Mouse (Mus musculus) limb, embryonic 10.5 days (tissue): ENCODE measurements at regions not wholly inside any gene's neighbourhood (a gene's known extent, or its start where the extent isn't known, plus 50 kb on each side); places are given as distances from the start of the nearest gene placed in this dataset.

Experiments used
- DNase-seq: peaks from one replicate; pipeline ENCODE4 v3.0.0-alpha.2; 2017; ENCODE audit warnings: low spot score
- H3K27ac ChIP-seq: fragments of 300-500 bp; sonication (generic); 2 replicates; pipeline ENCODE4 v1.5.1; 2016; ENCODE audit warnings: mild to moderate bottlenecking
- H3K27me3 ChIP-seq: fragments of 300-500 bp; sonication (generic); 2 replicates; pipeline ENCODE4 v1.6.1; 2016; ENCODE audit warnings: low read depth, mild to moderate bottlenecking; ENCODE audit not compliant: poor library complexity, severe bottlenecking
- H3K36me3 ChIP-seq: fragments of 300-500 bp; sonication (generic); 2 replicates; pipeline ENCODE4 v1.6.1; 2016; ENCODE audit warnings: mild to moderate bottlenecking, moderate library complexity
- H3K4me1 ChIP-seq: fragments of 300-500 bp; sonication (generic); 2 replicates; pipeline ENCODE4 v1.6.1; 2016
- H3K4me3 ChIP-seq: fragments of 300-500 bp; sonication (generic); 2 replicates; pipeline ENCODE4 v1.5.1; 2016; ENCODE audit warnings: mild to moderate bottlenecking, moderate library complexity
- H3K9me3 ChIP-seq: fragments of 300-500 bp; sonication (generic); replicated peaks from 2 replicates; pipeline ENCODE4 v1.6.1; 2016; ENCODE audit warnings: mild to moderate bottlenecking
- WGBS: fragments of 180-500 bp; shearing (Covaris S2); methylation state at CpG from one replicate; pipeline ENCODE4 v1.1.7; 2016; 5-methylcytosine and 5-hydroxymethylcytosine counted together

GRCm38 (mm10) chr11:44172478-44172877 is 227.4 kb upstream of the Il12b start:
- H3K4me3 ChIP-seq = no peak overlapping the region
- H3K9me3 ChIP-seq = no peaks in the 10 kb centered on the region
- H3K36me3 ChIP-seq = no peaks in the 10 kb centered on the region
- no peaks in the 10 kb centered on the region for H3K4me1 ChIP-seq
- whole genome bisulfite sequencing = 90% methylated on average over 4 of the region's 4 CpGs
- no peak for DNase-seq
- H3K27me3 ChIP-seq = no peaks in the 10 kb centered on the region
- H3K27ac ChIP-seq = no peak overlapping the region

GRCm38 (mm10) chr11:44173196-44173595 is 226.7 kb upstream of the Il12b start:
- H3K36me3 ChIP-seq = no peaks in the 10 kb centered on the region
- 100% methylated on average over 1 of the region's 1 CpGs for WGBS
- H3K27ac ChIP-seq = no peak overlapping the region
- no peaks in the 10 kb centered on the region for H3K4me1 ChIP-seq
- no peaks in the 10 kb centered on the region for H3K27me3 ChIP-seq
- no peak overlapping the region for H3K4me3 ChIP-seq
- no peak for DNase-seq
- H3K9me3 ChIP-seq = no peaks in the 10 kb centered on the region

- Histone ChIP-seq H3K27ac (no peak overlapping the region), H3K4me1 (no peaks in the 10 kb centered on the region), H3K9me3 (no peaks in the 10 kb centered on the region), H3K27me3 (no peaks in the 10 kb centered on the region), H3K4me3 (no peak overlapping the region), H3K36me3 (no peaks in the 10 kb centered on the region)
- WGBS = 86% methylated on average over 2 of the region's 2 CpGs
- no peak for DNase-seq
These were observed 225.3 kb upstream of the Il12b start for GRCm38 (mm10) chr11:44174548-44174947.

GRCm38 (mm10) chr11:44179711-44180110 is 220.2 kb upstream of the Il12b start:
- Histone ChIP-seq H3K36me3 (no peaks in the 10 kb centered on the region), H3K4me1 (no peaks in the 10 kb centered on the region), H3K27ac (no peak overlapping the region), H3K27me3 (no peaks in the 10 kb centered on the region), H3K4me3 (no peak overlapping the region), H3K9me3 (no peaks in the 10 kb centered on the region)
- no peak for DNase-seq
- WGBS = 79% methylated on average over 3 of the region's 3 CpGs

- DNase-seq = no peak
- H3K4me3 ChIP-seq = no peak overlapping the region
- H3K36me3 ChIP-seq = no peaks in the 10 kb centered on the region
- 85% methylated on average over 3 of the region's 3 CpGs for WGBS
- no peaks in the 10 kb centered on the region for H3K9me3 ChIP-seq
- H3K27ac ChIP-seq = no peak overlapping the region
- no peaks in the 10 kb centered on the region for H3K27me3 ChIP-seq
- no peaks in the 10 kb centered on the region for H3K4me1 ChIP-seq
These were observed 216.0 kb upstream of the Il12b start for GRCm38 (mm10) chr11:44183823-44184222.

GRCm38 (mm10) chr11:44185218-44185890 is 214.5 kb upstream of the Il12b start:
- no peaks in the 10 kb centered on the region for H3K27me3 ChIP-seq
- WGBS = 86% methylated on average over 9 of the region's 9 CpGs
- H3K27ac ChIP-seq = no peak overlapping the region
- H3K4me1 ChIP-seq = no peaks in the 10 kb centered on the region
- H3K9me3 ChIP-seq = no peaks in the 10 kb centered on the region
- H3K36me3 ChIP-seq = no peaks in the 10 kb centered on the region
- DNase-seq = no peak
- no peak overlapping the region for H3K4me3 ChIP-seq

- no peak overlapping the region for H3K27ac ChIP-seq
- WGBS = 78% methylated on average over 2 of the region's 2 CpGs
- no peak overlapping the region for H3K4me3 ChIP-seq
- DNase-seq = no peak
- H3K4me1 ChIP-seq = no peaks in the 10 kb centered on the region
- H3K9me3 ChIP-seq = no peaks in the 10 kb centered on the region
- H3K27me3 ChIP-seq = no peaks in the 10 kb centered on the region
- no peaks in the 10 kb centered on the region for H3K36me3 ChIP-seq
These were observed 211.7 kb upstream of the Il12b start for GRCm38 (mm10) chr11:44188202-44188601.

GRCm38 (mm10) chr11:44193806-44194205 is 206.1 kb upstream of the Il12b start:
- H3K36me3 ChIP-seq = no peaks in the 10 kb centered on the region
- 90% methylated on average over 9 of the region's 9 CpGs for WGBS

GRCm38 (mm10) chr11:44202716-44203115 is 197.1 kb upstream of the Il12b start:
- H3K36me3 ChIP-seq = no peaks in the 10 kb centered on the region
- H3K4me1 ChIP-seq = no peaks in the 10 kb centered on the region
- 92% methylated on average over 2 of the region's 2 CpGs for WGBS
- H3K4me3 ChIP-seq = no peak overlapping the region
- no peak overlapping the region for H3K27ac ChIP-seq
- no peak for DNase-seq
- H3K9me3 ChIP-seq = no peaks in the 10 kb centered on the region
- no peaks in the 10 kb centered on the region for H3K27me3 ChIP-seq

More at GRCm38 (mm10) chr11:44193806-44194205, 206.1 kb upstream of the Il12b start:
- Histone ChIP-seq H3K4me3 (no peak overlapping the region), H3K27me3 (no peaks in the 10 kb centered on the region), H3K4me1 (peaks cover 4% of the 10 kb centered on the region; the same call in 1 of the 2 replicates), H3K9me3 (no peaks in the 10 kb centered on the region), H3K27ac (no peak overlapping the region)
- no peak for DNase-seq

- WGBS = 80% methylated on average over 3 of the region's 3 CpGs
- Histone ChIP-seq H3K36me3 (no peaks in the 10 kb centered on the region), H3K4me3 (no peak overlapping the region), H3K9me3 (no peaks in the 10 kb centered on the region), H3K27ac (no peak overlapping the region), H3K4me1 (no peaks in the 10 kb centered on the region), H3K27me3 (no peaks in the 10 kb centered on the region)
- no peak for DNase-seq
These were observed 195.5 kb upstream of the Il12b start for GRCm38 (mm10) chr11:44204384-44204783.

GRCm38 (mm10) chr11:44206866-44207265 is 193.0 kb upstream of the Il12b start:
- no peaks in the 10 kb centered on the region for H3K4me1 ChIP-seq
- 87% methylated on average over 4 of the region's 4 CpGs for WGBS

GRCm38 (mm10) chr11:44211871-44212441 is 187.9 kb upstream of the Il12b start:
- WGBS = 59% methylated on average over 9 of the region's 9 CpGs
- Histone ChIP-seq H3K27me3 (no peaks in the 10 kb centered on the region), H3K36me3 (no peaks in the 10 kb centered on the region), H3K27ac (no peak overlapping the region), H3K4me1 (no peaks in the 10 kb centered on the region), H3K9me3 (no peaks in the 10 kb centered on the region), H3K4me3 (no peak overlapping the region)
- DNase-seq = peak; percentile 42

More at GRCm38 (mm10) chr11:44206866-44207265, 193.0 kb upstream of the Il12b start:
- no peak overlapping the region for H3K27ac ChIP-seq
- no peaks in the 10 kb centered on the region for H3K27me3 ChIP-seq
- no peaks in the 10 kb centered on the region for H3K36me3 ChIP-seq
- no peak overlapping the region for H3K4me3 ChIP-seq
- no peaks in the 10 kb centered on the region for H3K9me3 ChIP-seq
- DNase-seq = no peak

GRCm38 (mm10) chr11:44214095-44214494 is 185.8 kb upstream of the Il12b start:
- no peak overlapping the region for H3K4me3 ChIP-seq
- no peaks in the 10 kb centered on the region for H3K27me3 ChIP-seq
- no peak overlapping the region for H3K27ac ChIP-seq
- H3K9me3 ChIP-seq = no peaks in the 10 kb centered on the region
- no peaks in the 10 kb centered on the region for H3K4me1 ChIP-seq
- no peaks in the 10 kb centered on the region for H3K36me3 ChIP-seq
- DNase-seq = no peak

GRCm38 (mm10) chr11:44216346-44216745 is 183.5 kb upstream of the Il12b start:
- Histone ChIP-seq H3K4me1 (no peaks in the 10 kb centered on the region), H3K27me3 (no peaks in the 10 kb centered on the region), H3K9me3 (no peaks in the 10 kb centered on the region), H3K36me3 (no peaks in the 10 kb centered on the region), H3K4me3 (no peak overlapping the region), H3K27ac (no peak overlapping the region)
- DNase-seq = no peak
- 90% methylated on average over 3 of the region's 3 CpGs for WGBS
